Mouse (Mus musculus) liver, embryonic 14.5 days (tissue): Measurements from ENCODE around the gene Txnrd2. TPM values are rescaled to one million over a fixed set of nuclear protein-coding genes. Genes with fewer than 3 reads are reported as not detected.

ENCODE experiments used
- ATAC-seq: fragments of 200-750 bp; cut with Nextera tagmentation; 2 replicates; pipeline ENCODE4 v1.8.0; 2017; ENCODE audit warnings: moderate number of reproducible peaks, mild to moderate bottlenecking, moderate library complexity; ENCODE audit not compliant: insufficient read depth
- DNase-seq, 3 experiments: peaks; one replicate each; pipeline ENCODE4 v3.0.0-alpha.2; 2012 to 2013; ENCODE audit warnings: low read depth in 3 of 3, low spot score in 3 of 3
- H3K27ac ChIP-seq: fragments of 300-500 bp; sonication (generic); 2 replicates; pipeline ENCODE4 v1.5.1; 2014; ENCODE audit warnings: moderate library complexity, mild to moderate bottlenecking, control low read depth, inconsistent platforms
- H3K27me3 ChIP-seq: fragments of 300-500 bp; sonication (generic); 2 replicates; pipeline ENCODE4 v1.6.1; 2014; ENCODE audit warnings: mild to moderate bottlenecking, low read length, moderate library complexity; ENCODE audit not compliant: control insufficient read depth, insufficient read depth
- H3K36me3 ChIP-seq: fragments of 300-500 bp; sonication (generic); replicated peaks from 2 replicates; pipeline ENCODE4 v1.6.1; 2014; ENCODE audit warnings: low read depth; ENCODE audit not compliant: control insufficient read depth, insufficient read depth
- H3K4me1 ChIP-seq, 2 experiments: fragments of 200-500 bp in 1 of 2; fragments of 300-500 bp in 1 of 2; sonication (generic) in 1 of 2; replicated peaks; 2 replicates each; pipeline ENCODE4 v1.6.1; 2012 to 2014; ENCODE audit warnings: antibody characterized with exemption in 1 of 2, inconsistent platforms in 1 of 2, low read length in 1 of 2; ENCODE audit not compliant: control insufficient read depth in 2 of 2, insufficient read depth in 2 of 2
- H3K4me2 ChIP-seq: fragments of 300-500 bp; sonication (generic); 2 replicates; pipeline ENCODE4 v1.6.1; 2014; ENCODE audit warnings: low read depth, mild to moderate bottlenecking, control low read depth, moderate library complexity
- H3K4me3 ChIP-seq, 2 experiments: fragments of 200-500 bp in 1 of 2; fragments of 300-500 bp in 1 of 2; sonication (generic) in 1 of 2; 2 replicates each; pipeline ENCODE4 v1.5.1; 2012 to 2014; ENCODE audit warnings: low read depth in 2 of 2, low read length in 2 of 2, mild to moderate bottlenecking in 2 of 2, control low read depth in 1 of 2, inconsistent platforms in 1 of 2, moderate library complexity in 1 of 2; ENCODE audit not compliant: insufficient read depth in 1 of 2
- H3K9ac ChIP-seq: fragments of 300-500 bp; sonication (generic); replicated peaks from 2 replicates; pipeline ENCODE4 v1.6.1; 2014; ENCODE audit warnings: mild to moderate bottlenecking, control low read depth, moderate library complexity
- H3K9me3 ChIP-seq: fragments of 300-500 bp; sonication (generic); 2 replicates; pipeline ENCODE4 v1.6.1; 2016; ENCODE audit warnings: low read length, mixed read lengths; ENCODE audit not compliant: control insufficient read depth
- CTCF ChIP-seq: IDR thresholded peaks from 2 replicates; pipeline ENCODE4 v1.5.1; 2016; ENCODE audit warnings: antibody characterized with exemption, low read depth, control low read depth
- EP300 ChIP-seq: IDR thresholded peaks from 2 replicates; pipeline ENCODE4 v1.6.1; 2016; ENCODE audit warnings: antibody characterized with exemption, low read depth
- WGBS: fragments of 180-500 bp; shearing (Covaris S2); extraction: QIAGEN DNeasy Blood & Tissue Kit; methylation state at CpG from one replicate; pipeline ENCODE4 v1.1.7; 2014; ENCODE audit not compliant: insufficient replicate concordance; 5-methylcytosine and 5-hydroxymethylcytosine counted together
- polyA plus RNA-seq, 2 experiments: library from polyadenylated mRNA; depleted of rRNA in 1 of 2; stranded (reverse) in 1 of 2; unstranded in 1 of 2; fragments of >200 nt; fragmentation: Nextera tagmentation in 1 of 2; extraction: Ambion mirVana in 1 of 2; gene quantifications; 2 replicates each; pipeline versions ENCODE4 v1.2.1 to v1.2.3; 2012 to 2014

The Txnrd2 gene
- polyA plus RNA-seq, 2 experiments = 112 to 113 TPM

DNA sequence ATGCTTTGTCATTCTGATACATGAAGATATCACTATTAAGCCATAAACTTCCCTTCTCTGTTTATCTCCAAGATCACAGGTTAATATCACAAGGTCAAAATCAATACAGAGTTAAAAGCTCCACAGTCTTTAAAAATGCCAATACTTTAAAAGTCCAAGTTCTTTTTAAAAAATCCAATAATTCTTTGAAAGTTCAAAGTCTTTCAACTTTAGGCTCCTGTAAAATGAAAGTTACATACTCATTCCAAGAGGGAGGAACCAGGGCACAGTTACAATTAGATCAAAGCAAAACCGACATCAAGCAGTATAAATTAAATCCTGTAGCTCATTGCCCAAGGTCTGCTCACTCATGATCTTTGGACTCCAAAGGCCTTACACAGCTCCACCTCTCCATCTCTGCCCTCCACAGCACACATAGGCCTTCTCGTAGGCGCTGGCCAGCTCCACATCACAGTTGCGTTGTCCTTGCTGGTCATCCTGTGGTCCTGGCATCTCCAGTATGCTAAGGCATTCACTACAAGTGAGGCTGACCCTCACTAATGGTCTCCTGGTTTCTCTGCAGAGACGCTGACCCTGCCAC lies 7.2 kb downstream of the Txnrd2 start:
- no peak for ATAC-seq
- Histone ChIP-seq H3K4me3 (no peak overlapping the region), H3K36me3 (peaks cover 64% of the 10 kb centered on the region), H3K4me1 (peaks cover 9 to 10% of the 10 kb centered on the region in 2 experiments), H3K9me3 (no peaks in the 10 kb centered on the region), H3K9ac (no peak overlapping the region), H3K27me3 (no peaks in the 10 kb centered on the region), H3K27ac (no peak overlapping the region), H3K4me2 (no peak overlapping the region)
- TF ChIP-seq EP300 (no peak), CTCF (no peak)
- no peak for DNase-seq
- 87% methylated on average over 5 of the region's 5 CpGs for WGBS

DNA sequence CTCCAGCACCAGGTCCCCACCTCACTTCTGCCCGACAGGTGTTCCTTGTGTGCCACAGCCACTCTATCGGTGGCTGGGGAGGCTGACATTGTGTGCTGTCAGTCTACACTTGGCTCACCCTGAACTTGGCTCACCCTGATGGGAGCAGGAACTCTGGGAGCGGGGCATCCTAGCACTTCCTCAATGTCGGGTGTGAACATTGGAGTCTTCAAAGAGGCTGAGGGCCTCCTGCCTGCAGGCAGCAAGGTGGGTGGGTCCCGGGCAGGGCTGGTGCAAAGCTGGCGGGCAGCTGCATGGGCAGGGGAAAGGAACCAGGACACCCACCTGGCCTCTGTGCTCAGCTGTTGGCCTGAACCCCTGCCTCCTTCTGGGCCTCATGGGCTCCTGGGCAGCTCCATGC lies 9.9 kb downstream of the Txnrd2 start:
- TF ChIP-seq EP300 (no peak), CTCF (no peak)
- H3K4me2 ChIP-seq = no peak overlapping the region
- H3K27me3 ChIP-seq = no peaks in the 10 kb centered on the region
- no peak overlapping the region for H3K27ac ChIP-seq
- H3K4me1 ChIP-seq = peaks cover 3 to 8% of the 10 kb centered on the region in 2 experiments
- no peak overlapping the region for H3K4me3 ChIP-seq
- H3K36me3 ChIP-seq = peaks cover 83% of the 10 kb centered on the region
- ATAC-seq (no peak), DNase-seq (no peak)
- 91% methylated on average over 6 of the region's 6 CpGs for WGBS
- no peaks in the 10 kb centered on the region for H3K9me3 ChIP-seq
- H3K9ac ChIP-seq = no peak overlapping the region

DNA sequence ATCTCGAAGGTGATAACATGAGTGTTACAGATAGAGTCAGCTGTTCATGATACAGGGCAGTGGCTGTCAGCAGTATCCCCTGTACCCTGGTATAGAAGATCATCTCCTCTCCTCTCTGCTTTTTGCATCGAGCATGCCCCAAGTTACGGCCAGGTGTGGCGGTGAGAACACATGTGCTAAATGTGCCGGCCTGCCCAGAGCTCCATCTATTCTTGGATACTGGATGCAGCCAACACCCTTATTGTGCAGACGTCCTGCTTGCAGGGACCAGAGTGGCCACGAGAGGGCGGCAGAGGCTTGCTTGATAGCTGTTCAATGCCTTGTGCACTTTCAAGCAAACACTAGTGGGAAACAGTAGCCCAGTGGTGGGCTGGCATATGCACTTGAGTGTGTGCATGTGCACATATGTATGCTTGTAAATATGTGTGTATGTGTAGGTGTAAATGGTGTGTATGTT lies 17.2 kb downstream of the Txnrd2 start:
- Histone ChIP-seq H3K4me2 (no peak overlapping the region), H3K27ac (no peak overlapping the region), H3K9me3 (no peaks in the 10 kb centered on the region), H3K4me3 (no peak overlapping the region), H3K9ac (no peak overlapping the region), H3K36me3 (peaks cover 89% of the 10 kb centered on the region), H3K27me3 (no peaks in the 10 kb centered on the region), H3K4me1 (no peaks in the 10 kb centered on the region)
- ATAC-seq (peak; percentile 56), DNase-seq (peak; percentile 51 to 62 (median 52))
- TF ChIP-seq CTCF = peak; percentile 100
- TF ChIP-seq EP300 = no peak
- 20% methylated on average over 8 of the region's 8 CpGs for WGBS

DNA sequence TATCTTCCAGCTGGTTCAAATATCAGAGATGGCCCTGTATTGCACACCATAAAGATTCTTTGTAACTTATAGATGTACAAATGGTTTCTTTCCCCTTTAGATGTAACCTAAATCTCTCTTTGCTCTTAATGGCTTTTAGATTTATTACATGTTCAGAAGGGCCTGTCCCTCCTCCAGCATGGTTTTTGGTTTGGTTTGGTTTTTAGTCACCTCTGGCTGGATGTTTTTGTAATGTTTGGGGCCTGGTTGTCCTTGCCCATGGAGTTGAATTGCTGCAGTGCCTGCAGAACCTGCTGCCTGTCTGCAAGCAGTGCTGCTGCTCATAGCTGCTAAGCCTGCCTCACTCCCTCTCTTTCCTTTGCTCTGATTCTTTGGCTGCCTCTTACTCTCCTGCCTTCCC lies 21.1 kb downstream of the Txnrd2 start:
- no peaks in the 10 kb centered on the region for H3K4me1 ChIP-seq
- no peak overlapping the region; the same call in 1 of the 2 replicates for H3K9ac ChIP-seq
- H3K36me3 ChIP-seq = peaks cover 91% of the 10 kb centered on the region
- no peak overlapping the region for H3K4me3 ChIP-seq
- H3K9me3 ChIP-seq = no peaks in the 10 kb centered on the region
- H3K27me3 ChIP-seq = no peaks in the 10 kb centered on the region
- H3K27ac ChIP-seq = no peak overlapping the region
- no peak overlapping the region for H3K4me2 ChIP-seq
- no peak for DNase-seq
- ATAC-seq = no peak
- no peak for TF ChIP-seq CTCF
- TF ChIP-seq EP300 = no peak

DNA sequence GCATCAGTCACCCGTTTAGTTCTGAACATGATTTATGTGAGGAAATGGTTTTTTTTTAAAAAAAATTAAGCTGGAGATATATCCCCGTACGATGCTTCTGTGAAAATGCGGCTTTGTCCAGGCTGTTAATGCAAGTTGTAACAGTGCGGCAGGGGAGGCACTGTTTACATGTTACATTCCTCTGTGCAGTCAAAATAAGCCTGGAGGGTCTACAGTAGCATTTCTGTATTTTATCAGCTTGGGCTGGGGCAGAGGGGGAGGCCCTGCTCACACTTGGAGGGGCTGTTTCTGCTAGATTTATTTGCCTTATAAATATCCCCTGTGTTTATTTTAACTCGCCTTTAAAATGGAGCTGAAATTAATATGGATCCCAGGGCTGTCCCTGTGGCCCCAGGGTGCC lies 21.9 kb downstream of the Txnrd2 start:
- H3K36me3 ChIP-seq = peaks cover 88% of the 10 kb centered on the region
- no peak overlapping the region for H3K27ac ChIP-seq
- ATAC-seq = no peak

More for the DNA sequence above, 21.9 kb downstream of the Txnrd2 start:
- H3K9ac ChIP-seq = no peak overlapping the region
- H3K4me2 ChIP-seq = no peak overlapping the region
- no peaks in the 10 kb centered on the region for H3K27me3 ChIP-seq
- H3K9me3 ChIP-seq = no peaks in the 10 kb centered on the region
- no peak for TF ChIP-seq CTCF
- TF ChIP-seq EP300 = no peak
- 84% methylated on average over 6 of the region's 6 CpGs for WGBS
- no peak for DNase-seq
- no peak overlapping the region for H3K4me3 ChIP-seq
- no peaks in the 10 kb centered on the region for H3K4me1 ChIP-seq
